Mouse (Mus musculus): Measurements from ENCODE around the gene Vmn2r37.
"Not testable (repeated sequence)": the region's sequence is repeated elsewhere in the genome, so short reads cannot be mapped to it uniquely, and the experiment has no call there.

Vmn2r37 gene

GRCm38 (mm10) chr7:9223553-9223952 is at the start of gene Vmn2r37:
TSS of gene Vmn2r37 (minus strand) at chr7:9223653.
- DNase-seq = not testable (repeated sequence)
